Comparison of ENCODE assay signal across 25 mouse cellular contexts in genomic region chr7:84503163-84503562, GRCm38 (mm10). TPM values are rescaled to one million over a fixed set of nuclear protein-coding genes. Genes with fewer than 3 reads are reported as not detected.
"Had no signal": no experiment of that assay in that cellular context is flagged by ENCODE, and none has a peak within 500 bp of the region (broad histone marks: within the 10 kb centered on the region; RNA-seq: fewer than 3 reads in every experiment).

No protein-coding gene starts in this region.

- DNase-seq: cerebellum, postnatal 10 days; cerebellum, postnatal 14 days; cerebellum, postnatal 25 days; cerebellum, postnatal 36 days; embryo, embryonic 11 days; forebrain, postnatal 0 days; gastrocnemius, adult 2 months; gastrocnemius, postnatal 10 days; gastrocnemius, postnatal 14 days; gastrocnemius, postnatal 25 days; gastrocnemius, postnatal 36 days; heart, adult 11 months; heart, adult 18-20 months; heart, adult 2 months had no signal

- H3K27me3 ChIP-seq: embryonic facial prominence, embryonic 12.5 days; embryonic facial prominence, embryonic 13.5 days; embryonic facial prominence, embryonic 15.5 days; forebrain, embryonic 12.5 days; forebrain, embryonic 13.5 days; forebrain, embryonic 15.5 days had no signal

- ATAC-seq: forebrain, embryonic 13.5 days; forebrain, embryonic 14.5 days; forebrain, embryonic 15.5 days; forebrain, embryonic 16.5 days; forebrain, postnatal 0 days had no signal

RNA-seq across cellular contexts. Expression of gene Gm2115, which starts 25.6 kb away (rescaled TPM):
- total RNA-seq: common myeloid progenitor, adult 5-6 weeks; granulocyte monocyte progenitor cell, adult 5-6 weeks had no signal
- polyA plus RNA-seq: erythroblast, embryonic 14.5 days had no signal
